Mouse (Mus musculus): Measurements from ENCODE around the gene Mapk9. TPM values are rescaled to one million over a fixed set of nuclear protein-coding genes. Genes with fewer than 3 reads are reported as not detected.

Mapk9 gene
- total RNA-seq, 2 experiments from 2014 or later, result 151 to 155 TPM

GRCm38 (mm10) chr11:49837717-49838407 lies 8.7 kb upstream of the Mapk9 start:
- DNase-seq (ENCODE audit: low spot score in 2 of 2), result no peak

- no peak for DNase-seq (ENCODE audit: low spot score in 2 of 2)
These were observed 5.9 kb upstream of the Mapk9 start for GRCm38 (mm10) chr11:49840666-49841065.

GRCm38 (mm10) chr11:49841886-49842285 lies 4.7 kb upstream of the Mapk9 start:
- no peak for DNase-seq (ENCODE audit: low spot score in 2 of 2)

GRCm38 (mm10) chr11:49842718-49843117 lies 3.8 kb upstream of the Mapk9 start:
- no peak for DNase-seq (ENCODE audit: low spot score in 2 of 2)

GRCm38 (mm10) chr11:49844311-49844710 lies 2.2 kb upstream of the Mapk9 start:
- DNase-seq (ENCODE audit: low spot score in 2 of 2), result no peak

GRCm38 (mm10) chr11:49844969-49845368 lies 1.6 kb upstream of the Mapk9 start:
- DNase-seq (ENCODE audit: low spot score in 2 of 2), result peak; percentile 33 to 76

- no peak for DNase-seq (ENCODE audit: low spot score in 2 of 2)
These were observed 593 bp upstream of the Mapk9 start for GRCm38 (mm10) chr11:49845958-49846357.

- DNase-seq (ENCODE audit: low spot score in 2 of 2), result peak in 1 of 2 experiments; percentile 21
These were observed 690 bp downstream of the Mapk9 start for GRCm38 (mm10) chr11:49847071-49847810.

- DNase-seq (ENCODE audit: low spot score in 2 of 2), result no peak
These were observed 1.2 kb downstream of the Mapk9 start for GRCm38 (mm10) chr11:49847811-49848078.

GRCm38 (mm10) chr11:49848080-49848815 lies 1.7 kb downstream of the Mapk9 start:
- DNase-seq (ENCODE audit: low spot score in 2 of 2), result no peak

- DNase-seq (ENCODE audit: low spot score in 2 of 2), result no peak
These were observed 3.8 kb downstream of the Mapk9 start for GRCm38 (mm10) chr11:49850331-49850730.

GRCm38 (mm10) chr11:49855144-49855543 lies 8.6 kb downstream of the Mapk9 start:
- no peak for DNase-seq (ENCODE audit: low spot score in 2 of 2)

GRCm38 (mm10) chr11:49861139-49861538 lies 14.6 kb downstream of the Mapk9 start:
- no peak for DNase-seq (ENCODE audit: low spot score in 2 of 2)

GRCm38 (mm10) chr11:49863926-49864325 lies 17.4 kb downstream of the Mapk9 start:
- DNase-seq (ENCODE audit: low spot score in 2 of 2), result no peak

- no peak for DNase-seq (ENCODE audit: low spot score in 2 of 2)
These were observed 20.8 kb downstream of the Mapk9 start for GRCm38 (mm10) chr11:49867320-49867719.

GRCm38 (mm10) chr11:49869762-49870161 lies 23.2 kb downstream of the Mapk9 start:
- DNase-seq (ENCODE audit: low spot score in 2 of 2), result peak in 1 of 2 experiments; percentile 47

GRCm38 (mm10) chr11:49871914-49872313 lies 25.4 kb downstream of the Mapk9 start:
- peak in 1 of 2 experiments; percentile 59 for DNase-seq (ENCODE audit: low spot score in 2 of 2)

- no peak for DNase-seq (ENCODE audit: low spot score in 2 of 2)
These were observed 26.2 kb downstream of the Mapk9 start for GRCm38 (mm10) chr11:49872779-49873178.

GRCm38 (mm10) chr11:49876948-49877817 lies 30.6 kb downstream of the Mapk9 start:
- DNase-seq (ENCODE audit: low spot score in 2 of 2), result peak in 1 of 2 experiments; percentile 43

GRCm38 (mm10) chr11:49879950-49880642 lies 33.5 kb downstream of the Mapk9 start:
- DNase-seq (ENCODE audit: low spot score in 2 of 2), result no peak

- no peak for DNase-seq (ENCODE audit: low spot score in 2 of 2)
These were observed 36.8 kb downstream of the Mapk9 start for GRCm38 (mm10) chr11:49883394-49883793.
